Mouse (Mus musculus) neural tube, embryonic 13.5 days (tissue): Measurements from ENCODE around the gene Atad5. TPM values are rescaled to one million over a fixed set of nuclear protein-coding genes. Genes with fewer than 3 reads are reported as not detected.
A peak's percentile ranks its signal among the peaks of the same experiment; 100 is the strongest.
"Not testable (repeated sequence)": the region's sequence is repeated elsewhere in the genome, so short reads cannot be mapped to it uniquely, and the experiment has no call there.

ENCODE experiments used
- ATAC-seq: fragments of 200-750 bp; cut with Nextera tagmentation; 2 replicates; pipeline ENCODE4 v1.8.0; 2017; ENCODE audit warnings: low read depth, mild to moderate bottlenecking, moderate TSS enrichment, moderate library complexity
- H3K27ac ChIP-seq: fragments of 300-500 bp; sonication (generic); replicated peaks from 2 replicates; pipeline ENCODE4 v1.5.1; 2015; ENCODE audit warnings: moderate library complexity, mild to moderate bottlenecking, inconsistent platforms
- H3K27me3 ChIP-seq: fragments of 300-500 bp; sonication (generic); 2 replicates; pipeline ENCODE4 v1.6.1; 2015; ENCODE audit warnings: mild to moderate bottlenecking, inconsistent platforms
- H3K36me3 ChIP-seq: fragments of 300-500 bp; sonication (generic); 2 replicates; pipeline ENCODE4 v1.6.1; 2015; ENCODE audit warnings: mild to moderate bottlenecking, inconsistent platforms
- H3K4me1 ChIP-seq: fragments of 300-500 bp; sonication (generic); replicated peaks from 2 replicates; pipeline ENCODE4 v1.6.1; 2015; ENCODE audit warnings: inconsistent platforms
- H3K4me2 ChIP-seq: fragments of 300-500 bp; sonication (generic); 2 replicates; pipeline ENCODE4 v1.6.1; 2015; ENCODE audit warnings: inconsistent platforms, mild to moderate bottlenecking, moderate library complexity
- H3K4me3 ChIP-seq: fragments of 300-500 bp; sonication (generic); 2 replicates; pipeline ENCODE4 v1.5.1; 2015; ENCODE audit warnings: mild to moderate bottlenecking, inconsistent platforms
- H3K9ac ChIP-seq: fragments of 300-500 bp; sonication (generic); 2 replicates; pipeline ENCODE4 v1.6.1; 2015; ENCODE audit warnings: moderate library complexity, mild to moderate bottlenecking, inconsistent platforms
- H3K9me3 ChIP-seq: fragments of 300-500 bp; sonication (generic); 2 replicates; pipeline ENCODE4 v1.6.1; 2016; ENCODE audit warnings: inconsistent platforms
- WGBS: fragments of 180-500 bp; shearing (Covaris S2); methylation state at CpG from one replicate; pipeline ENCODE4 v1.1.7; 2015; 5-methylcytosine and 5-hydroxymethylcytosine counted together
- polyA plus RNA-seq: library from polyadenylated mRNA; unstranded; fragments of >200 nt; fragmentation: Nextera tagmentation; extraction: Ambion mirVana; gene quantifications from 2 replicates; pipeline ENCODE4 v1.2.1, GENCODE M21; 2015

Atad5 gene
- 4.7 and 5.5 TPM in 2 replicates for polyA plus RNA-seq

GRCm38 (mm10) chr11:80088917-80089816, at the start of gene Atad5:
Gene Atad5, plus strand, starts transcription at chr11:80089400.
- no peaks in the 10 kb centered on the region for H3K36me3 ChIP-seq
- H3K9ac ChIP-seq: peak within 1 kb of the TSS; percentile 97
- H3K4me3 ChIP-seq: peak within 1 kb of the TSS; percentile 99
- ATAC-seq: peak; percentile 69
- 6% methylated on average over 57 of the region's 57 CpGs for WGBS
- H3K9me3 ChIP-seq: no peaks in the 10 kb centered on the region
- H3K27ac ChIP-seq: no peak within 1 kb of the TSS
- no peaks in the 10 kb centered on the region for H3K27me3 ChIP-seq
- peaks cover 16% of the 10 kb centered on the region for H3K4me1 ChIP-seq
- peak within 1 kb of the TSS; percentile 95 for H3K4me2 ChIP-seq

GRCm38 (mm10) chr11:80042615-80043418, 46.4 kb upstream of the Atad5 start:
- peaks cover 4% of the 10 kb centered on the region; the same call in 1 of the 2 replicates for H3K36me3 ChIP-seq
- no peak overlapping the region for H3K4me2 ChIP-seq
- H3K9ac ChIP-seq: no peak overlapping the region
- no peaks in the 10 kb centered on the region for H3K27me3 ChIP-seq
- H3K4me1 ChIP-seq: no peaks in the 10 kb centered on the region
- no peak overlapping the region for H3K4me3 ChIP-seq
- 57% methylated on average over 10 of the region's 10 CpGs for WGBS
- no peak overlapping the region for H3K27ac ChIP-seq
- no peak for ATAC-seq
- H3K9me3 ChIP-seq: no peaks in the 10 kb centered on the region

DNA sequence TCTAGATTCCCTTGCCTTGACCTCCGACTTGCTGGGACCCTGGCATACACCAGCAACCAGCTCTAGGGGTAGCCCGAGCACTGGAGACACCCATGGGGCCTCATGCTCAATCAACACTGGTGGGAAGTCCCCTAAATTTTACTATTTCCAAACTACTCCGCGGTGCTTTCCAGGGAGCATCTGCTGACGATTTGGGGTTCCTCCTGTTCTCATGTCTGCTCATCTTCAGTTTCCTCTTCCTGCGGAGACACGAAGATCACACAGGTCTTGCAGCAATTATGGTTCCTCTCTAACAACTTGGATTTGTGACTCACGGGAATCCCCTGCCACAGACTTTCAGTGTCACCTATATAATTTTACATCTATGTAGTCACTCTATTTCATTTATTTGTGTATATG, 45.8 kb upstream of the Atad5 start:
- Histone ChIP-seq H3K27me3 (no peaks in the 10 kb centered on the region), H3K4me1 (no peaks in the 10 kb centered on the region), H3K9me3 (no peaks in the 10 kb centered on the region), H3K4me3 (no peak overlapping the region), H3K36me3 (peaks cover 9% of the 10 kb centered on the region), H3K9ac (no peak overlapping the region), H3K4me2 (no peak overlapping the region), H3K27ac (no peak overlapping the region)
- 83% methylated on average over 8 of the region's 8 CpGs for WGBS
- ATAC-seq: no peak

- no peak overlapping the region for H3K9ac ChIP-seq
- ATAC-seq: no peak
- peaks cover 11% of the 10 kb centered on the region for H3K36me3 ChIP-seq
- 84% methylated on average over 7 of the region's 7 CpGs for WGBS
- no peaks in the 10 kb centered on the region for H3K27me3 ChIP-seq
- no peaks in the 10 kb centered on the region; the same call in 1 of the 2 replicates for H3K4me1 ChIP-seq
- H3K9me3 ChIP-seq: no peaks in the 10 kb centered on the region
- no peak overlapping the region for H3K27ac ChIP-seq
- no peak overlapping the region for H3K4me2 ChIP-seq
- no peak overlapping the region for H3K4me3 ChIP-seq
These were observed 42.3 kb upstream of the Atad5 start for GRCm38 (mm10) chr11:80046856-80047255.

GRCm38 (mm10) chr11:80050088-80050487, 39.1 kb upstream of the Atad5 start:
- Histone ChIP-seq H3K9me3 (no peaks in the 10 kb centered on the region), H3K27ac (no peak overlapping the region), H3K36me3 (peaks cover 31% of the 10 kb centered on the region), H3K27me3 (no peaks in the 10 kb centered on the region), H3K4me1 (no peaks in the 10 kb centered on the region; the same call in 1 of the 2 replicates), H3K9ac (no peak overlapping the region), H3K4me3 (no peak overlapping the region), H3K4me2 (no peak overlapping the region)
- 32% methylated on average over 2 of the region's 2 CpGs for WGBS
- no peak for ATAC-seq

- Histone ChIP-seq H3K9me3 (no peaks in the 10 kb centered on the region), H3K4me2 (no peak overlapping the region), H3K4me1 (no peaks in the 10 kb centered on the region; the same call in 1 of the 2 replicates), H3K9ac (no peak overlapping the region), H3K27ac (no peak overlapping the region), H3K27me3 (no peaks in the 10 kb centered on the region), H3K36me3 (peaks cover 44% of the 10 kb centered on the region), H3K4me3 (no peak overlapping the region)
- WGBS: 75% methylated on average over 7 of the region's 7 CpGs
- no peak for ATAC-seq
These were observed 36.7 kb upstream of the Atad5 start for GRCm38 (mm10) chr11:80052456-80052855.

- Histone ChIP-seq H3K27me3 (no peaks in the 10 kb centered on the region), H3K9me3 (no peaks in the 10 kb centered on the region), H3K4me2 (no peak overlapping the region), H3K4me1 (no peaks in the 10 kb centered on the region; the same call in 1 of the 2 replicates), H3K36me3 (peaks cover 49% of the 10 kb centered on the region), H3K27ac (no peak overlapping the region), H3K9ac (no peak overlapping the region), H3K4me3 (no peak overlapping the region)
- 92% methylated on average over 5 of the region's 5 CpGs for WGBS
- no peak for ATAC-seq
These were observed 36.0 kb upstream of the Atad5 start for GRCm38 (mm10) chr11:80053171-80053570.

GRCm38 (mm10) chr11:80054659-80055058, 34.5 kb upstream of the Atad5 start:
- Histone ChIP-seq H3K9me3 (no peaks in the 10 kb centered on the region), H3K9ac (no peak overlapping the region), H3K4me3 (no peak overlapping the region), H3K4me2 (no peak overlapping the region), H3K4me1 (no peaks in the 10 kb centered on the region; the same call in 1 of the 2 replicates), H3K27ac (no peak overlapping the region), H3K36me3 (peaks cover 50% of the 10 kb centered on the region), H3K27me3 (no peaks in the 10 kb centered on the region)
- 67% methylated on average over 4 of the region's 4 CpGs for WGBS
- no peak for ATAC-seq

- Histone ChIP-seq H3K4me3 (no peak overlapping the region), H3K9ac (no peak overlapping the region), H3K36me3 (peaks cover 52% of the 10 kb centered on the region), H3K27me3 (no peaks in the 10 kb centered on the region), H3K4me2 (no peak overlapping the region), H3K27ac (no peak overlapping the region), H3K9me3 (no peaks in the 10 kb centered on the region), H3K4me1 (no peaks in the 10 kb centered on the region)
- no peak for ATAC-seq
- WGBS: 90% methylated on average over 9 of the region's 9 CpGs
These were observed 33.1 kb upstream of the Atad5 start for GRCm38 (mm10) chr11:80056141-80056540.

- no peak for ATAC-seq
- H3K4me2 ChIP-seq: no peak overlapping the region
- H3K27me3 ChIP-seq: no peaks in the 10 kb centered on the region
- H3K4me3 ChIP-seq: no peak overlapping the region
- peaks cover 26% of the 10 kb centered on the region for H3K36me3 ChIP-seq
- WGBS: 48% methylated on average over 4 of the region's 4 CpGs
- no peak overlapping the region for H3K27ac ChIP-seq
- peaks cover 4% of the 10 kb centered on the region; the same call in 1 of the 2 replicates for H3K4me1 ChIP-seq
- H3K9me3 ChIP-seq: no peaks in the 10 kb centered on the region
- no peak overlapping the region for H3K9ac ChIP-seq
These were observed 27.0 kb upstream of the Atad5 start for GRCm38 (mm10) chr11:80062159-80062558.

- WGBS: 87% methylated on average over 4 of the region's 4 CpGs
These were observed 22.8 kb upstream of the Atad5 start for GRCm38 (mm10) chr11:80066373-80066772.

GRCm38 (mm10) chr11:80067558-80067957, 21.6 kb upstream of the Atad5 start:
- H3K4me2 ChIP-seq: no peak overlapping the region
- no peak for ATAC-seq
- WGBS: 82% methylated on average over 5 of the region's 5 CpGs

More at GRCm38 (mm10) chr11:80066373-80066772, 22.8 kb upstream of the Atad5 start:
- not testable (repeated sequence) for H3K27ac ChIP-seq, H3K9ac ChIP-seq, ATAC-seq, H3K4me2 ChIP-seq, H3K4me1 ChIP-seq, H3K4me3 ChIP-seq, H3K9me3 ChIP-seq, H3K36me3 ChIP-seq, H3K27me3 ChIP-seq

More at GRCm38 (mm10) chr11:80067558-80067957, 21.6 kb upstream of the Atad5 start:
- no peak overlapping the region for H3K9ac ChIP-seq
- H3K27ac ChIP-seq: no peak overlapping the region
- no peak overlapping the region for H3K4me3 ChIP-seq
- H3K9me3 ChIP-seq: no peaks in the 10 kb centered on the region
- H3K4me1 ChIP-seq: no peaks in the 10 kb centered on the region
- H3K27me3 ChIP-seq: no peaks in the 10 kb centered on the region
- H3K36me3 ChIP-seq: 0 out of 2 replicates have a peak, but pooled peaks cover 2% of the 10 kb centered on the region
